Mouse (Mus musculus) brain, embryonic 14.5 days (tissue): ENCODE data around the gene Lbp. TPM values are rescaled to one million over a fixed set of nuclear protein-coding genes. Genes with fewer than 3 reads are reported as not detected.

Source experiments
- DNase-seq: peaks from one replicate; pipeline ENCODE4 v3.0.0-alpha.2; 2011; ENCODE audit warnings: low read depth
- CTCF ChIP-seq: fragments of 200-500 bp; IDR thresholded peaks from 2 replicates; pipeline ENCODE4 v1.5.1; 2012; ENCODE audit warnings: inconsistent platforms, mild to moderate bottlenecking, moderate library complexity, borderline replicate concordance; ENCODE audit not compliant: insufficient read depth, insufficient read length; ENCODE audit errors: extremely low read depth
- POLR2A ChIP-seq: fragments of 200-500 bp; IDR thresholded peaks from 2 replicates; pipeline ENCODE4 v1.6.1; 2012; ENCODE audit warnings: mild to moderate bottlenecking, inconsistent platforms, borderline replicate concordance; ENCODE audit not compliant: poor library complexity, insufficient read depth, insufficient read length, severe bottlenecking; ENCODE audit errors: extremely low read depth
- polyA plus RNA-seq: library from polyadenylated mRNA; depleted of rRNA; stranded (reverse); fragments of >200 nt; gene quantifications from 2 replicates; pipeline ENCODE4 v1.2.3, GENCODE M21; 2012; rRNA removed

Gene Lbp
- 4.0 and 4.3 TPM in 2 replicates for polyA plus RNA-seq

DNA sequence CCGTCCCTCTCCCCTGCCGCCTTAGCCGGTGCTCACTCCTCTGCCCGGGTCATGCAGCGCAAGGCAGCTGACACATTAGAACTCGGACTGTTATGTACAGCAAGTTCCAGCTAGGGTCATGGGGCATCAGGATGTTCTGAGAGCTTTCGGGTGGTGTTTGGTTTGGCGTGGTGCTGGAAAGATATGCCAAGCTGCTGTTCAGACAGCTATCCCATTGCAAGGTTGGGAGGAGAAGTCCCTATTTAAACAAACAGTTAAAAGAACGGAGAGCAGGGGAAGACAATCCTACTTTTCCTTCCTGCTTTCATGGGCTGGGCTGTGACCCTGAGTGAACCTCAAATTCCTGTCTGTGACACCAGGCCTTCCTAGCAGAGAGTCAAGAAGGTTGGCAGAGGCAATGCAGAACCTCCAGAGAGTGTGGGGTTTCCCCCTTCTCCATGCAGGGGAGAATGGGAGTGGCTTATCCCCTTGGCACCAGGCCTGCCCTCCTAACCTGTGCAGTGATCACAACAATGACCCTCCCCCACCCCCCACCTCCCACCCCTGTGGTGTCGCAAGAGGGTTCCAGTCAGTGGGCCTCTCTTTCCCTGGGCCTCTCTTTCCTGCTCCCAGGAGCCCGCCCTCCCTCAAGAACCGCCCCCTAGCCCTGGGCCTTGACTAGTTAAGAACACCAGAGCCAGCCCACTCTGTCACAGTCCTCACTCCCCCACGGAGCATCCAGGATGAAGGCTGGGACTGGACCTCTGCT, at the start of gene Lbp:
Lbp (plus strand) TSS at position 546 of the 748 bp plus-strand sequence.
- no peak for DNase-seq

DNA sequence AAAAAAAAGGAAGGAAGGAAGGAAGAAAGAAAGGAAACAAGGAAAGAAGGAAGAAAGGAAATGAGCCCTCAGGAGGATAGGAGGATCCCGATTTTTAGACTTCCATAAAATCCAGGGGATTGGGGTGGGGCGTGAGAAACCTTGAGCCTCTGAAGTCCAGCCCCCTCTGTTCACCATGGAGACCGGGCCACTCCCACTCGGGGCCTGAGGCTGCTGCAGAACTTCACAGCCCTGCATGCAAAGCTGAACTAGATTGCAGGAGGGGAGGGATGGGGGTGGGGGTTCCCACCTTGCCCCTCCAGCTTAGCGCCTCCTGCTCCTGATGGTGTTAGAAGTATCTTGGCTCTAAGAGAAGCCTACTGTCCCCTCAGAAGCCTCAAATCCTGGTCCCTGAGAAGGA, 49.4 kb upstream of the Lbp start:
- TF ChIP-seq POLR2A = no peak
- TF ChIP-seq CTCF = no peak
- peak; percentile 45 for DNase-seq

More for the DNA sequence above, at the start of gene Lbp:
- TF ChIP-seq CTCF (no peak), POLR2A (no peak)

DNA sequence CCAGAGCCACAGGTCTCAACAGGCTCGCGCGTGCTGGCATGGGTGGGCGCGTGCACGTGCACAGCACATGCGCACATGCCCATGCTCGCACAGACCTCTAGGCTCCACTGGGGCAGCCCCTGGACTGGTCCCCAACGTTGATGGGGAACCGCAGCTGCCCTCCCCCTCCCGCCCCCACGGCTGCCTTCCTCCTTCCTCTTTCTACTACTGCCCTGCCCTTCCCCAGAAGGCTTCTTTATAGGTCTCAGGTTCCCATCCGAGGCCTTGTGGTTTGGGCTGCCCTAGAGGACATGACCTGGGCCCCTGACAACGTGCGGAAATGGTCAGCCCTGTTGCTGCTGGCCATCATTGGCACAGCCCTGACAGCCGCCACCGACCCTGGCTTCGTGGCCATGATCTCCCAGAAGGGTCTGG, 48.3 kb upstream of the Lbp start, which contains the start of gene Bpi:
Bpi (plus strand) TSS at position 90 of the 414 bp plus-strand sequence.
- DNase-seq = no peak
- TF ChIP-seq POLR2A (no peak), CTCF (no peak)

DNA sequence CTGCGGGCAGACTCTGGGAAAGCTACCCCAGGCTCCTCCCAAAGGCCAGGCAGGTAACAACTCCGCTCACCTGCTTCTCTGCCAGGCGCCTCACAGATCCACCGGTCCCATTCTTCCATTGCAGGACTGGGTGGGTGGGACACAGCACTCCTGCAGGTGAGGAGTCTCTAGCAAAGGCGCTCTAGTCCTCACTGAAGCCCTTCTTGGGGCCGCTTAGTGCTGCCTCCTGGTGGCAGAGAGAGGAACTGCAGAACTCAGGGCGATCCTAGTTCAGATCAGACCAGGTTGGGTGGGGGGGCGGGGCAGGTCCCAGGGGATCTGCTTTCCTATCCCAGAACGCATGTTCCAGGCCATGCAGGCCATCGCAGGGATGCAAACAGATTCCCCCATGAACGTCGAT, 47.5 kb upstream of the Lbp start:
- peak; percentile 68 for DNase-seq
- no peak for TF ChIP-seq POLR2A
- TF ChIP-seq CTCF = peak; percentile 79

DNA sequence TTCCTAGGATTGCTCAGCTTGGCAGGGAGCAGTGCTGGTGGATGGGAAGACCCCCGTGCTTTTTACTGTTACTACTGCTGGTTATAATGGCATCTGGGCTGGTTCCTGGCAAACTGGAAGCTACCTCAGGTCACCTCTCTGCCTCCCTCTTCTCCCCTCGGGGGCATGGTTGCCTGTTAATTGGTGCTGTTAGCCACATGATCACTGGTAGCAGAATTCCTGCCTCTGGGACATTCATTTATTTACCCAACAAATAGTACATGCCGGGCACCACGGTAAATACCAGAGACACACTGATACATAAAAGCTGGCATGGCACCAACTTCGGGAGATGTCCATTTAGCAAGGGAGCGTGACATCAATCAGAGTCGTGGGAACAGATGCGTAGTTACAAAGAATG, 46.8 kb upstream of the Lbp start:
- TF ChIP-seq POLR2A = no peak
- no peak for TF ChIP-seq CTCF
- no peak for DNase-seq

DNA sequence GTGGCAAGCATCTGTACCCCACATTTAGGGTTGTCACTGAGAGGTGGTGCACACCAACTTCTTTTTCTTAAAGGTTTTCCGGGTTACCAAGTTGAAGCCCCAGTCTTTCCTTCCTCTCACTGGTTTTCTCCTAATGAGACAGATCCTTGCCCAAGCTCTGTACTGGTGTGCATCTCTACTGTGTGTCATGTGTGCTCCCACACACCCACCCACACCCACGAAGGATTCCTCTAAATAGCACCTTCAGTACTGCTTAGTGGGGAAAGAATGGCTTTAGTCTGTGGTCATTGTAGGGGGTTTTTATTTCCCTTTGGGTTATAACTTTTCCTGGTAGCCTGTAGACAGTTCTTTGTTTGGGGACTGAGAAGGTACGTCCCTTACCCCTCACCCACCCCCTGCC, 41.4 kb upstream of the Lbp start:
- TF ChIP-seq POLR2A (no peak), CTCF (no peak)
- DNase-seq = no peak

DNA sequence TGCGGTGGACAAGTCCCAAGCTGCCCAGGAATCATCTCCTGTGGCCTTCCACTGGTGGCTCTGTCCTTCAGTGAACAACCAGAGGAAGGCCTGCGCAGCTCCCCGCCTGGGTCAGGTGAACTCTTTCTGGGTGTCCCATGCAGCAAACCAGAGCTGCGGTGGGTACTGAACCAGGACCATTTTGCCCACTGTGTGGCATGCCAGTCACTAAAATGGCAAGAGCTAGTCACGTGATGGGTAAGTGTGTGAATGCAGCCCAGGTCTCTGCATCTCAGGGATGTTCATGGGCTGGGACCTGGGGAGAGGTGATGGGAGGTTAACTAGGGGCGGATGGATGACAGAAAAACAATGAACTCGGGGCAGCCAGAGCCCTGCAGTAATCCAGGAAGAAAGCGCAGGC, 36.3 kb upstream of the Lbp start:
- no peak for DNase-seq
- TF ChIP-seq CTCF (no peak), POLR2A (no peak)

DNA sequence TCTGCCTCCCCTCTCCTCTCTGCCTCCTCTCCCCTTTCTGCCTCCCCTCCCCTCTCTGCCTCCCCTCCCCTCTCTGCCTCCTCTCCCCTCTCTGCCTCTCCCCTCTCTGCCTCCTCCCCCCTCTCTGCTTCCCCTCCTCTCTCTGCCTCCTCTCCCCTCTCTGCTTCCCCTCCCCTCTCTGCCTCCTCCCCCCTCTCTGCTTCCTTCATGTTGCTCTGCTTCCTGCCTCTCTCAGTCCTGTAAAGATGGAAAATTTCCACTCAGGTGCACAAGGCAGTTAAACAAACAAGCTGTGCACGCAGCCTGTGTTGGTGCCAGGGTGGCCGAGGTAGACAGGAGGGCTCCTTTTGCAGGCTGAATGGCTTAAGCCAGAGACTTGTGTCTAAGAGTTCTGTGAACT, 32.6 kb upstream of the Lbp start:
- DNase-seq = peak; percentile 72
- TF ChIP-seq POLR2A (no peak), CTCF (no peak)

DNA sequence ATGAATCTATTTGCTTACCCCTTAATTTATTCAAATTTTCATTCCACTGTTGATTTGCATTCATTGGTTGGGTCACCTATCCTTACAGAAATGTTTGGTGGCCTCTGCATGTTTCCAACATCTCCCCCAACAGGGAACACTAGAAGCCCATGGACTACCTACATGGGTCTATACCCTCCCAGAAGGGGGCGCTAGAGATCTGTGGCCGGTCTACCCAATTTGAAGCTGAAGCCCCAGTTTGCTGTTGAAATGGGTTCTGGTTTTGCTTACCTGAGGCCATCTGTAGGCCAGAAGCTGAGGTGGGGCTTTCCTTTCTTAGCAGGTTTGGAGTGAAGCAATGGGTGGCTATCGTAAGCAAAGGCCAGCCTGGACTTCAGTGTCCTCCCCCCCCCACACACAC, 30.9 kb upstream of the Lbp start:
- TF ChIP-seq CTCF (no peak), POLR2A (no peak)
- no peak for DNase-seq

DNA sequence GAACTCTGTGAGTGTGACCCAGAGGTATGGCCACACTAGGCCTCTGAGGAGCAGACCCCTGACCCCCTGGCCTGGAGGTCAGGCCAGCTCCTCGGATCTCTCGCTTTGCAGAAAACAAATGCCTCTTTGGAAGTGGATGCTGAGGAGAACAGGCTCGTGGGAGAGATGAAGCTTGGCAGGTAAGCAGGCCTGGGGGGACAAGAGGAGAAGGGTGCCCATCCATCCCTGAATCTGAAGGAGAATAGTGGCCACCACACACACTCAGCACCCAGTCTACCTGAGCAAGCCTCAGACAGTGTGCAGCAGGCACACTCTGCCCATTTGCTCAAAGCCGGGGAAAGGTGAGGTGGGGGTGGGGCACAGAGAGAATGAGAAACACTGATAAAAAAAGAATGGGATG, 30.5 kb upstream of the Lbp start:
- DNase-seq = no peak
- TF ChIP-seq CTCF = no peak
- no peak for TF ChIP-seq POLR2A

DNA sequence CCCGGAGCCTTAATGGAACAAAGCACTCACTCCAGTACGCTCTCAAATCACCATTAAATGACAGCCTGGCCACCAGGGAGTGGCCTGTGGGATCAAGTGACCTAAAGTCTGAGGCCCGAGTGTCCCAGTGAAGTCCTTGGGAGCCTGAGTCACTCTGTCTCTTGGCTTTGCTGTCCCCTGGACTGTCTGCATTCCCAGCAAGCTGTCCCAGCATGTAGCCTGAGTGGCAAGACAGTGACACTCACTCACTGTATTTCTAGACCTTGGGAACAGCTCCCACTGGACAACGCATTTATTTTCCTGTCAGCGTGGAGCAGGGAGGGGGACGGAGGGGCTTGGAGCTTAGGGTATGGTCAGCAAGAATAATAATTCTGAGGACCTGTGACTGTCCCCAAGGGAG, 29.8 kb upstream of the Lbp start:
- no peak for DNase-seq
- TF ChIP-seq CTCF (no peak), POLR2A (no peak)

DNA sequence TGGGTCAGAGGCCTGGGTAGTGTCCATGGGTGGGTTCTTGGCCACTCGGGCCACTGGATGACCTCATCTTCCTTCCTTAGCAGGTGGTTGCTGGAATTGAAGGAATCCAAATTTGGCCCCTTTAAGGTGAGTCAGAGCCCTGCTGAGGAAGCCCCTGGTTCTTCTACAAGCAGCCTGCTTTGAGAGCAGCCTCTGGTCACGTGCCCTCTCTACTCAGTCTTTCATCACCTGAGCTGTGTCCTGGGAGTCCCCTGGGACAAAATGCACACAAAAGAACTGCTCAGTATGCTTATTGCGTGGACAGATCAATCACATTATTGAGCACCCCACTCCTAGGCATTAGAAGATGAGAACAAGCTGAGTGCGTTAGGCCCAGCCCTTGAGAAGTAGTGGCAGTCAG, 29.4 kb upstream of the Lbp start:
- TF ChIP-seq CTCF (no peak), POLR2A (no peak)
- DNase-seq = no peak

DNA sequence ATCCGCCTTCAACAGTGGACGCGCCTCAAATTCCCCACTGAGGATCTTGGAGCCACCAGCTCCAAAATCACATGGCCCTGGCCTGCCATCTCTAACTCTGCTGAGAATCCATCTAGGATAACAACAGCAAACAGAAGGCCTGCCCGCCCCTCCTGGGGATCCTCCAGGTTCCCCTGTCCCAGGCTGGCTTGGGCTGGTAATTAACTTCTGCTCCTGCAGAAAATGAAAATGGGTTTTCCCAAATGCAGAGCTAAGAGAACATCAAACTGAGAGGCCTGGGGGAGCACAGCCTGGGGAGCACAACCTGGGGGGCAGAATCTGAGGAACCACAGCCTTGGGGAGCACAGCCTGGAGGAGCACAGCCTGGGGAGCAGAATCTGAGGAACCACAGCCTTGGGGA, 26.6 kb upstream of the Lbp start:
- no peak for DNase-seq
- TF ChIP-seq CTCF (no peak), POLR2A (no peak)

DNA sequence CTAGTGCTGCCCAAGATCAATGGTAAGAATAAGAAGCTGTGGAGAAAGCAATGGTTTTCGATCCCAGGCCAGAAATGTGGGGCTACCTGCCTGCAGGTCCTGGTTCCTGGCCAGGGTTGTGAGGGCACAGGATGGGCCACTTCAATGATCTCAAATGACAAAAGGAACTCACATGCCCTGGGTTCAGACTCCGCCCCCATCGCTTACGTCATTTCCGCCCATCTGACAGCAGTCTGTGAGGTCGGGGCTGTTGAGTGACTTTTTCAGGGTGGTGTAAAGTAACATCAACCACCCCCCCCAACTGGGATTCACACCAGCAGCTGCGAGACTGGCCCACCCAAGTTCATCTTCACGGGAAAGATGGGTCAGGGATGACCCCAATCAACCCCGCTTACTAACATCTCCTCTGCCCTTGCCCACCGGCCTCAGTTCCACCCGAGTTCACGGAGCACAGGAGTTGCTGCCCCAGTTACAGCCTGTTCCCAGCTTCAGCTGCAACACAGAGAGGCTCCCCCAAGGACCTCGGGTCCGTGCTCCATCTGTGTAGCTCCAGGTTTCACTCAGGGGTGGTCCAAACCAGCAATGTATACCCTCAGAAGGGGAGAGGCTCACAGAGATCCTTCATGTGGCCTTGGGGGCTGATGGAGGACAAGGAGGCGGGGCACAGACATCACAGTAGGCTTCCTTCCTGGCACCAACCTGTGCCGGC, 24.6 kb upstream of the Lbp start:
- TF ChIP-seq POLR2A (no peak), CTCF (no peak)
- DNase-seq = no peak
